8 mouse cellular contexts compared by ENCODE assay signal in the genomic region with DNA sequence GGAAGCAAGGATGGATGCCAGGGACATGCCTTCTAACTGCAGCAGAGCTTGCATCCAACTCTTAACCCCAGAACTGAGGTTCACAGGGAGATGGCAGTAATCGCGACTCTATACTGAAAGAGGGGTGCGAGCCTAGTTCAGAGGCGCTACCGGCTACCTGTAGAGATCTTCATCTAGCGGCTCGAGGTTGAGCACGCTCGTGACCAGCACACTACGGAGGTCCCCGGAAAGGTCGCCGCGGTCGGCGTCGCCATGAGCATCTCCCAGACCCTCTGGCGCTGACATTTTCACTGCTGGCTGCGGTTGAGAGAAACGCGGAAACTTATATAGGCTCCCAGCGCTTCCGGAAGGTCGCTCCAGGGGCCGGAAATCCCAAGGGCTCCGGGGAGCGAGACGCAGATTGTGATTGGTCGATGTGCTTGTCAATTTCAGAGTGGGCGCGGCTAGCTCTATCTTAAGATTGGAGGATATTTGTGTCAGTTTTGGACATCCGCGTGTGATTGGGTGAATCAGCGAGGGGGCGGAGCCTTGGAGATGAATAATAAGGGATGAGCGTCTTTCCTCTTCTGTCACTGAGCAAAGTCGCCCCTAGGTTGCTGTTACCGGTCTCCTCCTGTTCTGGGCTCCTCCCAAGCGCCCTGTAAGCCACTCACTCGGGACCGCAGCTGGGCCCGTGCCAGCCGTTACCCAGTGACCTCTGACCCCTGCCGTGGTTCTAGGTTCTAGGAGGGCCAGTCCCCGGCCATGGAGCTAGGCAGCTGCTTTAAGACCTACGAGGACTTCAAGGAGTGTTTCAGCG. TPM values are rescaled to one million over a fixed set of nuclear protein-coding genes. Genes with fewer than 3 reads are reported as not detected.
DNase-seq lines count a peak whose midpoint lies in the region; ATAC-seq and TF ChIP-seq lines count a peak whose summit lies in the region.

Gene Acot8 (minus strand): TSS at position 350 of the 799 bp plus-strand sequence.
Gene Zswim3 (plus strand): TSS at position 566 of the 799 bp plus-strand sequence.

- no peaks in the 10 kb centered on the region for H3K9me3 ChIP-seq in erythroblast, embryonic 14.5 days (ENCODE audit: control insufficient read depth, low read length)
- H3K9me3 ChIP-seq in heart, embryonic 12.5 days (replicated peaks): no peaks in the 10 kb centered on the region
- H3K9me3 ChIP-seq in kidney, postnatal 0 days (replicated peaks; ENCODE audit: low read length): no peaks in the 10 kb centered on the region
- H3K9me3 ChIP-seq in liver, embryonic 11.5 days (ENCODE audit: control insufficient read depth, low read length): no peaks in the 10 kb centered on the region
- H3K9me3 ChIP-seq in stomach, embryonic 14.5 days (ENCODE audit: control insufficient read depth, low read depth, low read length): no peaks in the 10 kb centered on the region

- peak; percentile 97 for ATAC-seq in heart, embryonic 12.5 days (ENCODE audit: insufficient number of reproducible peaks, low FRiP score)
- peak; percentile 95 for ATAC-seq in kidney, postnatal 0 days (replicated peaks; ENCODE audit: low FRiP score, low read depth)
- peak; percentile 95 for ATAC-seq in liver, embryonic 11.5 days (replicated peaks; ENCODE audit: low FRiP score)
- peak; percentile 99 for ATAC-seq in stomach, embryonic 14.5 days (ENCODE audit: insufficient number of reproducible peaks, insufficient read depth, low FRiP score, low read depth)

- no peak for TF ChIP-seq CTCF in C2C12 (IDR thresholded peaks at IDR 0.05; ENCODE audit: control insufficient read depth, insufficient read depth, insufficient read length)
- no peak for TF ChIP-seq CTCF in brain, embryonic 14.5 days (IDR thresholded peaks at IDR 0.05; ENCODE audit: borderline replicate concordance, extremely low read depth, insufficient read depth, insufficient read length)
- TF ChIP-seq CTCF in kidney, postnatal 0 days (IDR thresholded peaks at IDR 0.05; ENCODE audit: low read depth): no peak

- H3K4me2 ChIP-seq in heart, embryonic 12.5 days: peak within 1 kb of the TSS; percentile 89
- peak within 1 kb of the TSS; percentile 76 for H3K4me2 ChIP-seq in kidney, postnatal 0 days (ENCODE audit: low read length)
- peak within 1 kb of the TSS; percentile 78 for H3K4me2 ChIP-seq in liver, embryonic 11.5 days
- H3K4me2 ChIP-seq in stomach, embryonic 14.5 days (replicated peaks; ENCODE audit: low read depth, low read length): peak within 1 kb of the TSS; percentile 66

- H3K79me2 ChIP-seq in C2C12 (ENCODE audit: control insufficient read depth, insufficient read depth): peaks cover 48% of the 10 kb centered on the region

- peaks cover 22% of the 10 kb centered on the region for H3K79me3 ChIP-seq in C2C12 (ENCODE audit: low read depth)

- peak within 1 kb of the TSS; percentile 82 for H3K27ac ChIP-seq in heart, embryonic 12.5 days (ENCODE audit: poor library complexity, severe bottlenecking)
- H3K27ac ChIP-seq in kidney, postnatal 0 days: peak within 1 kb of the TSS; percentile 87
- peak within 1 kb of the TSS; percentile 81 for H3K27ac ChIP-seq in liver, embryonic 11.5 days (ENCODE audit: low read depth, low read length)
- H3K27ac ChIP-seq in stomach, embryonic 14.5 days (ENCODE audit: low read length): peak within 1 kb of the TSS; percentile 50

- no peaks in the 10 kb centered on the region for H3K27me3 ChIP-seq in C2C12 (ENCODE audit: control insufficient read depth, insufficient read depth, insufficient read length)
- H3K27me3 ChIP-seq in erythroblast, embryonic 14.5 days (ENCODE audit: control insufficient read depth): no peaks in the 10 kb centered on the region
- no peaks in the 10 kb centered on the region for H3K27me3 ChIP-seq in heart, embryonic 12.5 days (replicated peaks)
- H3K27me3 ChIP-seq in kidney, postnatal 0 days (ENCODE audit: insufficient read depth, low read length): no peaks in the 10 kb centered on the region
- H3K27me3 ChIP-seq in liver, embryonic 11.5 days (replicated peaks; ENCODE audit: control insufficient read depth, insufficient read depth, low read length): no peaks in the 10 kb centered on the region
- no peaks in the 10 kb centered on the region for H3K27me3 ChIP-seq in stomach, embryonic 14.5 days (ENCODE audit: control insufficient read depth, insufficient read depth, low read length)

- peaks cover 19% of the 10 kb centered on the region for H3K36me3 ChIP-seq in C2C12 (ENCODE audit: control insufficient read depth, insufficient read depth)
- H3K36me3 ChIP-seq in erythroblast, embryonic 14.5 days (ENCODE audit: control insufficient read depth): peaks cover 53% of the 10 kb centered on the region
- H3K36me3 ChIP-seq in heart, embryonic 12.5 days: peaks cover 40% of the 10 kb centered on the region
- peaks cover 7% of the 10 kb centered on the region; the same call in 1 of the 2 replicates for H3K36me3 ChIP-seq in kidney, postnatal 0 days (ENCODE audit: insufficient read depth, low read length)
- H3K36me3 ChIP-seq in liver, embryonic 11.5 days (ENCODE audit: control insufficient read depth, insufficient read depth, low read length): peaks cover 12% of the 10 kb centered on the region
- peaks cover 8% of the 10 kb centered on the region; the same call in 1 of the 2 replicates for H3K36me3 ChIP-seq in stomach, embryonic 14.5 days (ENCODE audit: control insufficient read depth, insufficient read depth, low read length)

- peak within 1 kb of the TSS; percentile 94 for H3K4me3 ChIP-seq in C2C12 (ENCODE audit: insufficient read depth, poor library complexity, severe bottlenecking)
- H3K4me3 ChIP-seq in erythroblast, embryonic 14.5 days (replicated peaks): peak within 1 kb of the TSS; percentile 78
- H3K4me3 ChIP-seq in heart, embryonic 12.5 days: peak within 1 kb of the TSS; percentile 85
- H3K4me3 ChIP-seq in kidney, postnatal 0 days (replicated peaks; ENCODE audit: low read depth, low read length): peak within 1 kb of the TSS; percentile 76
- H3K4me3 ChIP-seq in liver, embryonic 11.5 days (ENCODE audit: low read depth, low read length): peak within 1 kb of the TSS; percentile 90
- peak within 1 kb of the TSS; percentile 62 for H3K4me3 ChIP-seq in stomach, embryonic 14.5 days (ENCODE audit: low read depth, low read length)

- WGBS in heart, embryonic 12.5 days: under 1% methylated on average over 47 of the region's 47 CpGs
- under 1% methylated on average over 47 of the region's 47 CpGs for WGBS in kidney, postnatal 0 days
- WGBS in liver, embryonic 11.5 days: under 1% methylated on average over 47 of the region's 47 CpGs
- under 1% methylated on average over 47 of the region's 47 CpGs for WGBS in stomach, embryonic 14.5 days

- TF ChIP-seq POLR2A in brain, embryonic 14.5 days (IDR thresholded peaks at IDR 0.05; ENCODE audit: borderline replicate concordance, extremely low read depth, insufficient read depth, insufficient read length, poor library complexity, severe bottlenecking): peak; percentile 58; the same call in 1 of the 2 replicates

- DNase-seq in brain, embryonic 14.5 days (ENCODE audit: low read depth): peak; percentile 99
- peak; percentile 99 for DNase-seq in kidney, postnatal 0 days (ENCODE audit: low spot score)
- peak; percentile 95 for DNase-seq in liver, embryonic 11.5 days (ENCODE audit: low spot score)
- peak; percentile 100 for DNase-seq in naive thymus-derived CD4-positive, alpha-beta T cell, adult 2 months (ENCODE audit: low read depth)

- H3K4me1 ChIP-seq in erythroblast, embryonic 14.5 days (ENCODE audit: control insufficient read depth): peaks cover 50% of the 10 kb centered on the region
- peaks cover 21% of the 10 kb centered on the region for H3K4me1 ChIP-seq in heart, embryonic 12.5 days (replicated peaks)
- 0 out of 2 replicates have a peak, but pooled peaks cover 19% of the 10 kb centered on the region for H3K4me1 ChIP-seq in kidney, postnatal 0 days (replicated peaks; ENCODE audit: insufficient read depth, low read length)
- peaks cover 12% of the 10 kb centered on the region for H3K4me1 ChIP-seq in liver, embryonic 11.5 days (replicated peaks; ENCODE audit: control insufficient read depth, insufficient read depth, low read length)
- H3K4me1 ChIP-seq in stomach, embryonic 14.5 days (ENCODE audit: control insufficient read depth, insufficient read depth, low read length): peaks cover 7% of the 10 kb centered on the region; the same call in 1 of the 2 replicates

- peak within 1 kb of the TSS; percentile 81 for H3ac ChIP-seq in C2C12 (ENCODE audit: control insufficient read depth, insufficient read length, low read depth)

- peak within 1 kb of the TSS; percentile 88 for H3K9ac ChIP-seq in heart, embryonic 12.5 days
- peak within 1 kb of the TSS; percentile 77 for H3K9ac ChIP-seq in kidney, postnatal 0 days (ENCODE audit: low read depth, low read length)
- H3K9ac ChIP-seq in liver, embryonic 11.5 days (ENCODE audit: low read depth, low read length): peak within 1 kb of the TSS; percentile 88
- peak within 1 kb of the TSS; percentile 67 for H3K9ac ChIP-seq in stomach, embryonic 14.5 days (replicated peaks; ENCODE audit: low read depth, low read length)

TF ChIP-seq in C2C12, 6 proteins besides CTCF, POLR2A, EP300 and RAD21:
- TF ChIP-seq FOSL1 (IDR thresholded peaks at IDR 0.05; ENCODE audit: insufficient read depth, low read length, poor library complexity, severe bottlenecking) (no peak), MYOD1 (IDR thresholded peaks at IDR 0.05; ENCODE audit: control insufficient read depth, insufficient read length, low read depth) (no peak), USF1 (IDR thresholded peaks at IDR 0.05; ENCODE audit: low read depth) (no peak), MYOG (IDR thresholded peaks at IDR 0.05; ENCODE audit: control insufficient read depth, extremely low read depth, insufficient read length) (no peak), MAX (IDR thresholded peaks at IDR 0.05) (no peak), CEBPB (IDR thresholded peaks at IDR 0.05; ENCODE audit: low read depth) (no peak)

RNA-seq across cellular contexts. Expression of gene Acot8, which starts in this region (rescaled TPM):
- 20.5 TPM for polyA plus RNA-seq in C2C12 (2012; fragmentation: generic; extraction: Trizol)
- polyA plus RNA-seq in brain, embryonic 14.5 days (2012; rRNA removed): 29.7 and 41.1 TPM in 2 replicates
- 7.0 and 9.2 TPM in 2 replicates for polyA plus RNA-seq in erythroblast, embryonic 14.5 days (2012)
- polyA plus RNA-seq in heart, embryonic 12.5 days (2016; fragmentation: Nextera tagmentation; extraction: Ambion mirVana): 14.9 and 16.1 TPM in 2 replicates
- 28.7 and 33.2 TPM in 2 replicates for polyA plus RNA-seq in kidney, postnatal 0 days (2015; fragmentation: Nextera tagmentation; extraction: Ambion mirVana)
- polyA plus RNA-seq in liver, embryonic 11.5 days (2014; fragmentation: Nextera tagmentation; extraction: Ambion mirVana): 23.2 and 23.6 TPM in 2 replicates
- polyA plus RNA-seq in stomach, embryonic 14.5 days (2014; fragmentation: Nextera tagmentation; extraction: Ambion mirVana): 18.8 and 19.2 TPM in 2 replicates

RNA-seq across cellular contexts. Expression of gene Zswim3, which starts in this region (rescaled TPM):
- 2.9 TPM for polyA plus RNA-seq in C2C12 (2012; fragmentation: generic; extraction: Trizol)
- 8.5 and 10.1 TPM in 2 replicates for polyA plus RNA-seq in brain, embryonic 14.5 days (2012; rRNA removed)
- 0.08 and 0.10 TPM in 2 replicates for polyA plus RNA-seq in erythroblast, embryonic 14.5 days (2012)
- 5.4 and 6.7 TPM in 2 replicates for polyA plus RNA-seq in heart, embryonic 12.5 days (2016; fragmentation: Nextera tagmentation; extraction: Ambion mirVana)
- polyA plus RNA-seq in kidney, postnatal 0 days (2015; fragmentation: Nextera tagmentation; extraction: Ambion mirVana): 5.2 and 5.4 TPM in 2 replicates
- 7.3 and 8.7 TPM in 2 replicates for polyA plus RNA-seq in liver, embryonic 11.5 days (2014; fragmentation: Nextera tagmentation; extraction: Ambion mirVana)
- polyA plus RNA-seq in stomach, embryonic 14.5 days (2014; fragmentation: Nextera tagmentation; extraction: Ambion mirVana): 9.0 and 9.2 TPM in 2 replicates

Comparison
In these comparisons a context has a peak if more than half of its experiments do, and no peak if none do; other contexts are left out.
1. Peak in every context shown above with its lines: DNase-seq, ATAC-seq, H3K4me3 ChIP-seq and H3K27ac ChIP-seq.